Comparison of ENCODE assay signal across 8 mouse cellular contexts in genomic region chr11:31713641-31714121, GRCm38 (mm10). TPM values are rescaled to one million over a fixed set of nuclear protein-coding genes. Genes with fewer than 3 reads are reported as not detected.
A peak's percentile ranks its signal among the peaks of the same experiment; 100 is the strongest.
DNase-seq lines count a peak whose midpoint lies in the region; ATAC-seq and TF ChIP-seq lines count a peak whose summit lies in the region.

No protein-coding gene starts in this region.

- H3K27ac ChIP-seq in spleen, adult 2 months (ENCODE audit: insufficient read depth, low read length), result peak overlapping the region; percentile 20; the same call in 1 of the 2 replicates
- peak overlapping the region; percentile 26; the same call in 1 of the 2 replicates for H3K27ac ChIP-seq in forebrain, embryonic 16.5 days (ENCODE audit: low read length)
- H3K27ac ChIP-seq in lung, embryonic 14.5 days (ENCODE audit: low read depth), result peak overlapping the region; percentile 43

- TF ChIP-seq POLR2A in spleen, adult 2 months (IDR thresholded peaks at IDR 0.05; ENCODE audit: low read depth, low read length), result no peak

- TF ChIP-seq CTCF in spleen, adult 2 months (IDR thresholded peaks at IDR 0.05; ENCODE audit: extremely low read depth, insufficient read depth, insufficient read length, insufficient replicate concordance), result no peak
- peak; percentile 46 for TF ChIP-seq CTCF in lung, embryonic 14.5 days (IDR thresholded peaks at IDR 0.05; ENCODE audit: low read depth)

- H3K4me2 ChIP-seq in forebrain, embryonic 16.5 days (ENCODE audit: low read length), result no peak overlapping the region
- no peak overlapping the region for H3K4me2 ChIP-seq in lung, embryonic 14.5 days

- intact Hi-C loops in heart, postnatal 10 days (cut with DNase I), result loop anchor here (5.0 kb wide), 1 partner anchor 159 kb away; the partner anchor contains the start of gene Cpeb4

- no peaks in the 10 kb centered on the region for H3K27me3 ChIP-seq in spleen, adult 2 months (ENCODE audit: control insufficient read depth, insufficient read depth, low read length)
- no peaks in the 10 kb centered on the region for H3K27me3 ChIP-seq in forebrain, embryonic 16.5 days (replicated peaks; ENCODE audit: control insufficient read depth, insufficient read depth, low read length)
- H3K27me3 ChIP-seq in lung, embryonic 14.5 days (ENCODE audit: insufficient read depth, low read length), result no peaks in the 10 kb centered on the region

- no peak overlapping the region for H3K4me3 ChIP-seq in spleen, adult 2 months (ENCODE audit: extremely low read depth, insufficient read depth, insufficient read length)
- no peak overlapping the region for H3K4me3 ChIP-seq in forebrain, embryonic 16.5 days (replicated peaks; ENCODE audit: low read length)
- H3K4me3 ChIP-seq in lung, embryonic 14.5 days (ENCODE audit: low read depth, low read length), result no peak overlapping the region

- ATAC-seq in forebrain, embryonic 16.5 days, result peak; percentile 90
- ATAC-seq in lung, embryonic 14.5 days (ENCODE audit: insufficient read depth), result peak; percentile 82
- no peak for ATAC-seq in monocyte, adult 5-6 weeks (replicated peaks; ENCODE audit: insufficient number of reproducible peaks, low FRiP score, low TSS enrichment, poor library complexity, severe bottlenecking)

- H3K9ac ChIP-seq in forebrain, embryonic 16.5 days (replicated peaks; ENCODE audit: low read depth, low read length), result no peak overlapping the region
- H3K9ac ChIP-seq in lung, embryonic 14.5 days, result no peak overlapping the region

- DNase-seq in spleen, adult 2 months (ENCODE audit: low read depth in 1 of 2, low spot score in 2 of 2), result no peak
- DNase-seq in spleen, postnatal 14 days (ENCODE audit: low spot score in 2 of 2), result no peak
- peak; percentile 85 to 86 for DNase-seq in heart, postnatal 10 days
- DNase-seq in kidney, postnatal 4 days, result peak; percentile 77 to 85
- DNase-seq in lung, embryonic 14.5 days, result peak; percentile 84
- DNase-seq in retina, embryonic 14.5 days (ENCODE audit: low spot score), result peak; percentile 65

- H3K4me1 ChIP-seq in spleen, adult 2 months (ENCODE audit: control insufficient read depth, insufficient read depth, insufficient read length), result no peaks in the 10 kb centered on the region
- peaks cover 13% of the 10 kb centered on the region for H3K4me1 ChIP-seq in forebrain, embryonic 16.5 days (replicated peaks; ENCODE audit: control insufficient read depth, insufficient read depth, low read length)
- H3K4me1 ChIP-seq in lung, embryonic 14.5 days (ENCODE audit: insufficient read depth), result peaks cover 11% of the 10 kb centered on the region

- no peaks in the 10 kb centered on the region for H3K36me3 ChIP-seq in spleen, adult 2 months (ENCODE audit: control insufficient read depth, insufficient read depth, low read length)
- no peaks in the 10 kb centered on the region for H3K36me3 ChIP-seq in forebrain, embryonic 16.5 days (ENCODE audit: control insufficient read depth, insufficient read depth)
- H3K36me3 ChIP-seq in lung, embryonic 14.5 days (ENCODE audit: insufficient read depth), result no peaks in the 10 kb centered on the region

- WGBS in spleen, adult 2 months, result 79% methylated on average over 6 of the region's 6 CpGs
- WGBS in forebrain, embryonic 16.5 days, result 38% methylated on average over 6 of the region's 6 CpGs
- WGBS in lung, embryonic 14.5 days, result 52% methylated on average over 6 of the region's 6 CpGs

- no peaks in the 10 kb centered on the region for H3K9me3 ChIP-seq in forebrain, embryonic 16.5 days (ENCODE audit: control insufficient read depth, low read length)
- no peaks in the 10 kb centered on the region for H3K9me3 ChIP-seq in lung, embryonic 14.5 days (ENCODE audit: low read depth, low read length)

RNA-seq across cellular contexts. Expression of gene Bod1, which starts 42.0 kb away (rescaled TPM):
- 12.4 and 16.4 TPM in 2 replicates for polyA plus RNA-seq in spleen, adult 2 months (2012; rRNA removed)
- polyA plus RNA-seq in forebrain, embryonic 16.5 days (2015; fragmentation: Nextera tagmentation; extraction: Ambion mirVana), result 141 and 143 TPM in 2 replicates
- 100 to 1,000 TPM in 1 of 2 experiments, 10 to 100 TPM in 1; 87.3 to 101 TPM for total RNA-seq in heart, postnatal 10 days (2021)
- polyA plus RNA-seq in lung, embryonic 14.5 days (2014; fragmentation: Nextera tagmentation; extraction: Ambion mirVana), result 98.3 and 113 TPM in 2 replicates
- 10.8 to 18.3 TPM (median 12.3 TPM) in 3 replicates for total RNA-seq in monocyte, adult 5-6 weeks (2017)

Comparison
In these comparisons a context has a peak if more than half of its experiments do, and no peak if none do; other contexts are left out.
1. DNase-seq: peak in heart, postnatal 10 days (2 of 2), kidney, postnatal 4 days (2 of 2), lung, embryonic 14.5 days (single experiment) and retina, embryonic 14.5 days (single experiment); none in spleen, adult 2 months (0 of 2) and spleen, postnatal 14 days (0 of 2).
2. Peak in every context shown above with its lines, with median percentiles within 50 percentile points of each other: H3K27ac ChIP-seq.